19 mouse cellular contexts compared by ENCODE assay signal in the genomic region with DNA sequence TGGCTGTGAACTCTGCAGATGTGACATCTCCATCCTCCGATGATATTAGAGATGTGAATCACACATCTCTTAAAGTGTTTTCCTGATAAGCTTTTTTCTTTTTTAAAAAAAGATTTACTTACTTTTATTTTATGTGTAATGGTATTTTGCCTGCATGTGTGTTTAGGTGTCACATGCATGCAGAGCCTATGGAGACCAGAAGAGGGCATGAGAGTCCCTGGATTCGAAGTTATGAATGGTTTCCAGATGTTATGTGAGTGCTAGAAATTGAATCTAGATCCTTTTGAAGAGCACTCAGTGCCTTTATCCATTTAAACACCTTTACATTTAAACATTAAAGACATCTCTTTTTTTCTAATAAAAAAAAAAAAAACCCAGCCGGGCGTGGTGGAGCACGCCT. TPM values are rescaled to one million over a fixed set of nuclear protein-coding genes. Genes with fewer than 3 reads are reported as not detected.
DNase-seq lines count a peak whose midpoint lies in the region; ATAC-seq and TF ChIP-seq lines count a peak whose summit lies in the region.
"Had no signal": no experiment of that assay in that cellular context is flagged by ENCODE, and none has a peak within 500 bp of the region (broad histone marks: within the 10 kb centered on the region; RNA-seq: fewer than 3 reads in every experiment).

No protein-coding gene starts in this region.

- no peak overlapping the region for H3K4me2 ChIP-seq in liver, embryonic 14.5 days (ENCODE audit: low read depth)
- no peak overlapping the region for H3K4me2 ChIP-seq in liver, embryonic 12.5 days
- no peak overlapping the region for H3K4me2 ChIP-seq in neural tube, embryonic 15.5 days
- H3K4me2 ChIP-seq: limb, embryonic 12.5 days; midbrain, embryonic 15.5 days; neural tube, embryonic 12.5 days had no signal

- TF ChIP-seq EP300 in liver, embryonic 14.5 days (IDR thresholded peaks at IDR 0.05; ENCODE audit: low read depth), result no peak

- H3K9ac ChIP-seq in liver, embryonic 14.5 days (replicated peaks), result no peak overlapping the region
- H3K9ac ChIP-seq in liver, embryonic 12.5 days, result no peak overlapping the region
- H3K9ac ChIP-seq in neural tube, embryonic 15.5 days (replicated peaks), result no peak overlapping the region
- H3K9ac ChIP-seq: limb, embryonic 12.5 days; midbrain, embryonic 15.5 days; neural tube, embryonic 12.5 days had no signal

- no peak for DNase-seq in gastrocnemius, adult 2 months
- DNase-seq in gastrocnemius, adult 18-20 months (ENCODE audit: low spot score), result no peak
- no peak for DNase-seq in liver, embryonic 14.5 days (ENCODE audit: low read depth in 3 of 3, low spot score in 3 of 3)
- DNase-seq in naive thymus-derived CD4-positive, alpha-beta T cell, adult 2 months (ENCODE audit: low read depth), result peak; percentile 61
- DNase-seq: adrenal gland, postnatal 10 days; cerebellum, postnatal 14 days; heart, adult 11 months; kidney, postnatal 14 days; lung, postnatal 14 days; thymus, postnatal 4 days had no signal

- H3K4me1 ChIP-seq in liver, embryonic 14.5 days (replicated peaks; ENCODE audit: control insufficient read depth in 2 of 2, insufficient read depth in 2 of 2, low read length in 1 of 2), result no peaks in the 10 kb centered on the region
- no peaks in the 10 kb centered on the region for H3K4me1 ChIP-seq in liver, embryonic 12.5 days
- peaks cover 4% of the 10 kb centered on the region for H3K4me1 ChIP-seq in E14TG2a.4 (replicated peaks; ENCODE audit: low read depth, low read length)
- peaks cover 4% of the 10 kb centered on the region for H3K4me1 ChIP-seq in neural tube, embryonic 15.5 days
- H3K4me1 ChIP-seq: limb, embryonic 12.5 days; neural tube, embryonic 12.5 days had no signal

- H3K4me3 ChIP-seq in gastrocnemius, adult 2 months, result no peak overlapping the region
- H3K4me3 ChIP-seq in liver, embryonic 14.5 days (ENCODE audit: insufficient read depth in 1 of 2, low read depth in 2 of 2, low read length in 2 of 2), result no peak overlapping the region
- no peak overlapping the region for H3K4me3 ChIP-seq in liver, embryonic 12.5 days
- no peak overlapping the region for H3K4me3 ChIP-seq in E14TG2a.4 (replicated peaks; ENCODE audit: low read length)
- no peak overlapping the region for H3K4me3 ChIP-seq in neural tube, embryonic 15.5 days (replicated peaks)
- H3K4me3 ChIP-seq: embryonic facial prominence, embryonic 10.5 days; limb, embryonic 12.5 days; midbrain, embryonic 15.5 days; neural tube, embryonic 12.5 days had no signal

- ATAC-seq in liver, embryonic 14.5 days (ENCODE audit: insufficient read depth), result no peak
- no peak for ATAC-seq in liver, embryonic 12.5 days
- no peak for ATAC-seq in neural tube, embryonic 15.5 days (ENCODE audit: low FRiP score)
- ATAC-seq in megakaryocyte-erythroid progenitor cell, adult 5-6 weeks (replicated peaks; ENCODE audit: low FRiP score, low TSS enrichment, poor library complexity, severe bottlenecking), result no peak
- ATAC-seq: inflammation-experienced regulatory T-cells, adult 6 months; midbrain, embryonic 15.5 days had no signal

- intact Hi-C loops in gastrocnemius, adult 2 months (cut with DNase I), result loop anchor here (10.0 kb wide), 2 partner anchors 230 to 330 kb away; no protein-coding TSS in a partner anchor

- no peaks in the 10 kb centered on the region for H3K36me3 ChIP-seq in liver, embryonic 14.5 days (replicated peaks; ENCODE audit: control insufficient read depth, insufficient read depth, low read depth)
- H3K36me3 ChIP-seq in liver, embryonic 12.5 days, result no peaks in the 10 kb centered on the region
- no peaks in the 10 kb centered on the region for H3K36me3 ChIP-seq in E14TG2a.4 (ENCODE audit: insufficient read depth, low read length)
- H3K36me3 ChIP-seq in neural tube, embryonic 15.5 days, result no peaks in the 10 kb centered on the region
- H3K36me3 ChIP-seq: embryonic facial prominence, embryonic 10.5 days; limb, embryonic 12.5 days; midbrain, embryonic 15.5 days; neural tube, embryonic 12.5 days had no signal

- 73% methylated on average over 5 of the region's 5 CpGs for WGBS in liver, embryonic 14.5 days (ENCODE audit: insufficient replicate concordance)
- WGBS in liver, embryonic 12.5 days (ENCODE audit: insufficient replicate concordance), result 75% methylated on average over 5 of the region's 5 CpGs
- WGBS in neural tube, embryonic 15.5 days, result 92% methylated on average over 5 of the region's 5 CpGs

- H3K27ac ChIP-seq in gastrocnemius, adult 2 months, result no peak overlapping the region
- H3K27ac ChIP-seq in liver, embryonic 14.5 days, result no peak overlapping the region
- H3K27ac ChIP-seq in liver, embryonic 12.5 days, result no peak overlapping the region
- H3K27ac ChIP-seq in neural tube, embryonic 15.5 days (replicated peaks), result no peak overlapping the region
- H3K27ac ChIP-seq: embryonic facial prominence, embryonic 10.5 days; limb, embryonic 12.5 days; midbrain, embryonic 15.5 days; neural tube, embryonic 12.5 days had no signal

- H3K9me3 ChIP-seq in liver, embryonic 14.5 days (ENCODE audit: control insufficient read depth, low read length), result no peaks in the 10 kb centered on the region
- no peaks in the 10 kb centered on the region for H3K9me3 ChIP-seq in liver, embryonic 12.5 days (replicated peaks)
- H3K9me3 ChIP-seq in E14TG2a.4 (ENCODE audit: low read length), result peaks cover 11% of the 10 kb centered on the region
- H3K9me3 ChIP-seq in neural tube, embryonic 15.5 days (replicated peaks), result no peaks in the 10 kb centered on the region
- H3K9me3 ChIP-seq: midbrain, embryonic 15.5 days; neural tube, embryonic 12.5 days had no signal

- H3K27me3 ChIP-seq in liver, embryonic 14.5 days (ENCODE audit: control insufficient read depth, insufficient read depth, low read length), result no peaks in the 10 kb centered on the region
- no peaks in the 10 kb centered on the region for H3K27me3 ChIP-seq in liver, embryonic 12.5 days (replicated peaks)
- no peaks in the 10 kb centered on the region for H3K27me3 ChIP-seq in E14TG2a.4 (ENCODE audit: insufficient read depth, low read length)
- no peaks in the 10 kb centered on the region for H3K27me3 ChIP-seq in neural tube, embryonic 15.5 days (replicated peaks)
- H3K27me3 ChIP-seq: limb, embryonic 12.5 days; midbrain, embryonic 15.5 days; neural tube, embryonic 12.5 days had no signal

- peak; percentile 31 for TF ChIP-seq CTCF in gastrocnemius, adult 2 months (IDR thresholded peaks at IDR 0.05)
- TF ChIP-seq CTCF in liver, embryonic 14.5 days (IDR thresholded peaks at IDR 0.05; ENCODE audit: low read depth), result peak; percentile 39; the same call in 1 of the 2 replicates
- TF ChIP-seq CTCF in E14TG2a.4 (conservative IDR thresholded peaks at IDR 0.05; ENCODE audit: low read length), result peak; percentile 41; the same call in 1 of the 2 replicates

RNA-seq across cellular contexts. Expression of a gene that starts 5.5 kb away (rescaled TPM):
- total RNA-seq in gastrocnemius, adult 2 months (2021), result 10 to 100 TPM; 37.1 to 43.8 TPM
- 10 to 100 TPM; 27.3 to 35.3 TPM for total RNA-seq in gastrocnemius, adult 18-20 months (2021)
- 4.6 and 6.3 TPM in 2 replicates for polyA plus RNA-seq in liver, embryonic 14.5 days (2012; rRNA removed)
- 5.5 and 6.1 TPM in 2 replicates for polyA plus RNA-seq in liver, embryonic 14.5 days (2014; fragmentation: Nextera tagmentation; extraction: Ambion mirVana)
- 10.7 and 12.3 TPM in 2 replicates for polyA plus RNA-seq in liver, embryonic 12.5 days (2016; fragmentation: Nextera tagmentation; extraction: Ambion mirVana)
- 14.4 and 27.3 TPM in 2 replicates for polyA plus RNA-seq in neural tube, embryonic 15.5 days (2015; fragmentation: Nextera tagmentation; extraction: Ambion mirVana)
- total RNA-seq in megakaryocyte-erythroid progenitor cell, adult 5-6 weeks (2014; fragmentation: Nextera tagmentation), result 9.2 and 11.1 TPM in 2 replicates
- total RNA-seq in megakaryocyte-erythroid progenitor cell, adult 5-6 weeks (2017), result 8.8 and 14.6 TPM in 2 replicates

RNA-seq across cellular contexts. Expression of a gene that starts 6.1 kb away (rescaled TPM):
- not detected for total RNA-seq in gastrocnemius, adult 2 months (2021)
- under 1 TPM in 1 of 2 experiments, not detected in 1; 0.34 TPM for total RNA-seq in gastrocnemius, adult 18-20 months (2021)
- polyA plus RNA-seq in liver, embryonic 14.5 days (2012; rRNA removed), result 1.00 and 2.2 TPM in 2 replicates
- polyA plus RNA-seq in liver, embryonic 14.5 days (2014; fragmentation: Nextera tagmentation; extraction: Ambion mirVana), result 2.2 and 3.0 TPM in 2 replicates
- 2.2 and 2.7 TPM in 2 replicates for polyA plus RNA-seq in liver, embryonic 12.5 days (2016; fragmentation: Nextera tagmentation; extraction: Ambion mirVana)
- 0.46 and 3.5 TPM in 2 replicates for polyA plus RNA-seq in neural tube, embryonic 15.5 days (2015; fragmentation: Nextera tagmentation; extraction: Ambion mirVana)
- total RNA-seq in megakaryocyte-erythroid progenitor cell, adult 5-6 weeks (2014; fragmentation: Nextera tagmentation), result 1.3 and 2.7 TPM in 2 replicates
- 3.4 and 3.5 TPM in 2 replicates for total RNA-seq in megakaryocyte-erythroid progenitor cell, adult 5-6 weeks (2017)

RNA-seq across cellular contexts. Expression of a gene that starts 34.4 kb away (rescaled TPM):
- 1 to 10 TPM; 2.4 to 3.3 TPM for total RNA-seq in gastrocnemius, adult 2 months (2021)
- 1 to 10 TPM; 2.4 TPM for total RNA-seq in gastrocnemius, adult 18-20 months (2021)
- polyA plus RNA-seq in liver, embryonic 14.5 days (2012; rRNA removed), result 2.7 and 3.8 TPM in 2 replicates
- 4.4 and 5.0 TPM in 2 replicates for polyA plus RNA-seq in liver, embryonic 14.5 days (2014; fragmentation: Nextera tagmentation; extraction: Ambion mirVana)
- 7.0 and 7.3 TPM in 2 replicates for polyA plus RNA-seq in liver, embryonic 12.5 days (2016; fragmentation: Nextera tagmentation; extraction: Ambion mirVana)
- 9.1 and 11.5 TPM in 2 replicates for polyA plus RNA-seq in neural tube, embryonic 15.5 days (2015; fragmentation: Nextera tagmentation; extraction: Ambion mirVana)
- total RNA-seq in megakaryocyte-erythroid progenitor cell, adult 5-6 weeks (2014; fragmentation: Nextera tagmentation), result 6.8 and 15.3 TPM in 2 replicates
- total RNA-seq in megakaryocyte-erythroid progenitor cell, adult 5-6 weeks (2017), result 16.4 and 18.1 TPM in 2 replicates

RNA-seq across cellular contexts. Expression of a gene that starts 44.0 kb away (rescaled TPM):
- 100 to 1,000 TPM; 261 to 265 TPM for total RNA-seq in gastrocnemius, adult 2 months (2021)
- 100 to 1,000 TPM; 250 to 296 TPM for total RNA-seq in gastrocnemius, adult 18-20 months (2021)
- polyA plus RNA-seq in liver, embryonic 14.5 days (2012; rRNA removed), result 87.2 and 138 TPM in 2 replicates
- 122 and 130 TPM in 2 replicates for polyA plus RNA-seq in liver, embryonic 14.5 days (2014; fragmentation: Nextera tagmentation; extraction: Ambion mirVana)
- polyA plus RNA-seq in liver, embryonic 12.5 days (2016; fragmentation: Nextera tagmentation; extraction: Ambion mirVana), result 174 and 177 TPM in 2 replicates
- polyA plus RNA-seq in neural tube, embryonic 15.5 days (2015; fragmentation: Nextera tagmentation; extraction: Ambion mirVana), result 337 and 338 TPM in 2 replicates
- 569 and 578 TPM in 2 replicates for total RNA-seq in megakaryocyte-erythroid progenitor cell, adult 5-6 weeks (2014; fragmentation: Nextera tagmentation)
- total RNA-seq in megakaryocyte-erythroid progenitor cell, adult 5-6 weeks (2017), result 1,198 and 1,708 TPM in 2 replicates

RNA-seq across cellular contexts. Expression of a gene that starts 44.1 kb away (rescaled TPM):
- 1 to 10 TPM; 3.7 to 5.6 TPM for total RNA-seq in gastrocnemius, adult 2 months (2021)
- 1 to 10 TPM; 2.7 to 4.7 TPM for total RNA-seq in gastrocnemius, adult 18-20 months (2021)
- polyA plus RNA-seq in liver, embryonic 14.5 days (2012; rRNA removed), result 4.0 and 9.9 TPM in 2 replicates
- 6.1 and 6.6 TPM in 2 replicates for polyA plus RNA-seq in liver, embryonic 14.5 days (2014; fragmentation: Nextera tagmentation; extraction: Ambion mirVana)
- 12.6 and 12.7 TPM in 2 replicates for polyA plus RNA-seq in liver, embryonic 12.5 days (2016; fragmentation: Nextera tagmentation; extraction: Ambion mirVana)
- polyA plus RNA-seq in neural tube, embryonic 15.5 days (2015; fragmentation: Nextera tagmentation; extraction: Ambion mirVana), result 15.1 and 16.3 TPM in 2 replicates
- total RNA-seq in megakaryocyte-erythroid progenitor cell, adult 5-6 weeks (2014; fragmentation: Nextera tagmentation), result 52.0 and 58.1 TPM in 2 replicates
- total RNA-seq in megakaryocyte-erythroid progenitor cell, adult 5-6 weeks (2017), result 25.2 and 42.1 TPM in 2 replicates
